Mouse (Mus musculus) liver, adult (tissue): ENCODE results near the gene Nt5dc3.

Experiments
- GATA4 ChIP-seq: IDR thresholded peaks from 2 replicates; pipeline ENCODE4 v1.6.1; 2014; ENCODE audit warnings: mild to moderate bottlenecking, low read length; ENCODE audit not compliant: insufficient replicate concordance

The Nt5dc3 gene

DNA sequence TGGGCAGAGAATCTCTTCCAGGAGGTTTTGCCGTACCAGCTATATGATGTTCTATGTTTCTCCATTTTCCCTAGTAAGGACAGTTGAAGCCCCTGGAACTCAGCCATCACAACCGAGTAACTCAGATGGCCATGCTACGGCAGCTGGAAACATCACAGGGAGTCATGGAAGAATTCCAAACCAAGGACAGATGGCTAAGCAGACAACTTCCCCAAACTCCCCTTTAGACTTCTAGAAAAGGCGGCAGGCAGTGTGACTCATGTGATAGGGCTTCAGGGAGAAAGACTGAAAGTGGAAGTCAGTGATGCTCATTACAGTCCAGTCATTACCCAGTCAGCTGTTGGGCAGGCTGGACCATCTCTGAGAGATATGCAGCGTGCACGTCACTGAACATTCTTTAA, 6.6 kb upstream of the Nt5dc3 start:
- no peak for TF ChIP-seq GATA4

DNA sequence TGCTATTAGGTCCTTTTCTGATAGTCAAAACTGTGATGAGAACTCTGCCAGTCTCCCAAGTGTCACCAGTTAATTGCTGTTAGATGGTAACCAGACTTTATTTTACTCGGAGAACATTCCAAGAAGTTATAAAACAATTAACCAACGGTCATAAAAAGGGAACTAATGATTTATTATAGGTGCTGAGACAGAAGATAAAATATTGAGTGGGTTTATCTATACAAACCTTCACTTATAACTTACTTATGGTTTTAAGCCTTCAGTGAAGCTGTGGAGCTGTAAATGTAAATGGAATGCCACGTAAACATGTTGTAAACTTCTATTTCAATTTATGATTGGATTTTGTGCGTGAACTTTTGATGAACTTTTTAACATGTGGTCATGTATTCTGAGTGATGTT, 5.4 kb upstream of the Nt5dc3 start:
- TF ChIP-seq GATA4: no peak

DNA sequence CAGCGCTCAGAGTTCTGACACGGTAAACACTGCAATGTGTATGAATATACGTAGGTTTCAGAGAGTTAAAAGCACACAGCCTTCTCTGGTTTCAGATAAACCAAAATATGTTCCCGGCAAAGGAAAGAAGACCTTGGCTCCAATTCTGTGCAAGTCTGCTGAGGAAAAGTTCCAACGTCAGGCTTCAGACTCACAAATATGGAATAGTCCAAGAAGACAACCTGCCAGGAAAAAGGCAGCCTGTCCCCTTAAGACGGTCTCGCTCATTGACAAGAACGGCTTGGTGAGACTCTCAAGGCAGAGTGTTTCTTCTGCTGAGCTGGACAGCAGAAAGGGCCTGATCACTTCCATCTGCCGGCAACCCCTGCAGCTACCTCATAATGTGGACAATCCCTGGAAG, 2.5 kb upstream of the Nt5dc3 start:
- no peak for TF ChIP-seq GATA4

DNA sequence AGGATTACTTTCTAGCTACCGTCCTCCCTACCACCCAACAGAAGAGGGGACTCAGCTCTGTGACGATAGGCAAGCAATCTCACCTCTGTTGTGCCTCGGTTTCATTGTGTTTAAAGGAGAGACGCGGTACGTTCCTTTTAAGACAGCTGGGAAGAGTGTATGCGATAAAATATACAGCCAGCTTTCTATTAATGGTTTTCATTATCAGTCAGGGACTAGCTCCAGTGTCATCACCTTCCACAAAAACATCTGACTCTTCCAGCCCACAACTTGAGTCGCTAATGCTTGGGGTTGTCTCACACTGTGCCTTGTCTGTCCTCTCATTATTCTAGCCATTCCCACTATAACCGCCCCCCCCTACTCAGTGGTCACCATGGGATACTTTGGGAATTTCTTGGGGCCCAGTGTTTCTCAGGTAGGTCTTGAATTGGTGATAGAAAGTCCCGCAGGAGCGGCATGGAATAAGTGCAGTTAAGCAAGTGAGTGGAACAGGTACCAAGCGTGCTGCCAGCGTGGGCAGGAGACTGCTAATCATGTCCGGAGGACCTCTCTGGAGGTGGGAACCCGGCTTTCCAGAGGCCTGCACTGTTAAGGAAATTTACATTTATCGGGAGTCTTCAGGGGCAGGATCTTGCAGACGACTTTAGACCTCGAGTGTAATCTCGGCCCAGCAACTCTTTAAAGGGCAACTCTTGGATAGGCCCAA, 1.0 kb upstream of the Nt5dc3 start:
- no peak for TF ChIP-seq GATA4

DNA sequence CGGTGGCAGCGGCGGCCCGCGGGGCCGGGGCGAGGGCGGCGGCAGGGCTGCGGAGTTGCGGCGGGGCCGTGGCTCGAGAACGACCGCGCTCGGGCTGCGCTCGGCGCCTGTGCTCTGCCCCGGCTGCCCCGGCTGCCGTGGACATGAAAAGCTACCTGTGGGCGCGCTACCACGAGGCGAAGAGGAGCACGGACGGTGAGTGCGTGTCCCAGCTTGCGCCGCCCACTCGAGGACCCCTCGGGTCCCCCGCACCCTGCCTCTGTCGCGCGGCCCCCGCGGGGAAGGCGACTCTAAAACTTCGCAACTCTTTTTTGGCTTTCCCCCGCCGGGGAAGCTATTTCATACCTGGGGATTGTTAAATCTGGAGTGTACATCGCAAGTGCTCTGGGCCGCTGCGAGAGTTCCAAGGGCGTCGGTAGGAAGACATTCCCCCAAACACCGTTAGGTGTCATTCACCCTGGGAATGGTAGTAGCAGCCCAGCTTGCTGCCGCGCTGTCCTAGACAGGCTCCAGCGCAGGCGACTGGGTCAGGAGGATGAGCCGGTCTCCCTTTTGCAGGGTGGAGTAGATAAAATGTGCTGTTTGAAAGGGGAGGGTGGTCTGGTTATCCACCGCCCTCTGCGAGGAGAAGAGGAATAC, 431 bp downstream of the Nt5dc3 start:
- no peak for TF ChIP-seq GATA4

DNA sequence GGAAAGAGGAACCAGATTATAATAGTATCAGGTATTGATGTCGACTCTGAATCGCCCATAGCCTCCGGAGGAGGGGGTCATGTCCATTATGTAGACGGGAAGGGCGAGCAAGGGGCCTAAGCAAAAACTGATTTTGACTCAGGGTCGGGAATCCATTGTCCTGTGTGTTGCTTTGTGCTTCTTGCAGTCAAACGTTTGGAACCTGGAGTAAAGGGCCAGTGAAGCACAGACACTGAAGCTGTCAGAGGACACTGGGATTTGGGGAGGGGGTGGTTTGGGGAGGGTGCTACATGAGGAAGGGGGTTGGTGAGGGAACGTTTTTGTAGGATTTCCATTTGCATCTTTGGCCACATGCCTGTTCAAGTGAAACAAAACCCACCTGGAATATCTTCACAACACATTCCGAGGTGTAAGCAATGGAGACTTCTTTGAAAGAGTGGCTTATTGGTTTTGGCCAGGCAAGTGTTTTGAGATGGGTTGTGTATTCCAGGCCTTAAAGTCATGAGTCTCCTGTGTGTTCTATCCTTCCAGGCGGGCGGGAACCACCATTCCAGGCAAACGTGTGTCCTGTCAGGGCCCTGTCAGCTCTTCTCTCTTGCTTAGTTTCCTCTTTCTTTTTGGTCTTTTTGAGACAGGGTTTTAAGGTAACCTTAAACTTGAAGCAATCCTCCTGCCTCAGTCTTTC, 1.2 kb downstream of the Nt5dc3 start:
- TF ChIP-seq GATA4: no peak

DNA sequence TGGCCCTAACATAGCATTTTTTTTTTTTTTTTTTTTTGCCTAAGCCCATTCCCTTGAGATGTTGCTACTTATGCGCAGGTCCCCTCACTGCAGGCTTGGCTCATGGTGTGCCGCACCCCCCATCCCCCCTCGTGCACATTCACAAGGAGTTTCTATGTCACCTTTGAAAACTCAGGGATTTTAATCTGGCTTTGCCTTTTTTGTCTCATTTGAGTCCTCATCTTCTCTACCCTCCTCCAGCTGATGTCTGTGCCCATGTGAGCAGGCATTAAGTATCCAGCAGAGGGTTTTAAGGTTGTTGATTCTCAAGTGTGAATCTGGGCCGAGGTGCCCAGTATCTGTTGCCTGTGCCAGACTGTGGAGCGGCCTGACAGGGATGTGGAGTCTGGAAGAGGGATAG, 2.8 kb downstream of the Nt5dc3 start:
- no peak for TF ChIP-seq GATA4

DNA sequence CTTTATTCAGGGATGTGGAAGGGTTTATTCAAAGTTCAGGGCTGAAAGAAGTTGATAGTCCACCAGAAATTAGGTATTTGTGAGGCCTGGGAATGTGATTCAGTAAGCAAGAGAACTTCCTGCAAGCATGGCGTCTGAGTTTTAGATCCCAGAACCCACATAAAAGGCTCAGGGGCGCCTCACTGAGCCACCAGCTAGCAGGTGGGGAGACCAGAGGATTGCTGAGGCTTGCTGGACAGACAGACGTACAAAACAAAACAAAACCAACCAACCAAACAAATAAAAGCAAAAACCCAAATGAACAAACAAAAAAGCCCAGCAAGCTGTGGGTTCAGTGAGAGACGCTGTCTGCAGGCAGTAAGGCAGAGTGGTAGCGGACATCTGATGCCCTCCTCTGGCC, 3.9 kb downstream of the Nt5dc3 start:
- no peak for TF ChIP-seq GATA4

DNA sequence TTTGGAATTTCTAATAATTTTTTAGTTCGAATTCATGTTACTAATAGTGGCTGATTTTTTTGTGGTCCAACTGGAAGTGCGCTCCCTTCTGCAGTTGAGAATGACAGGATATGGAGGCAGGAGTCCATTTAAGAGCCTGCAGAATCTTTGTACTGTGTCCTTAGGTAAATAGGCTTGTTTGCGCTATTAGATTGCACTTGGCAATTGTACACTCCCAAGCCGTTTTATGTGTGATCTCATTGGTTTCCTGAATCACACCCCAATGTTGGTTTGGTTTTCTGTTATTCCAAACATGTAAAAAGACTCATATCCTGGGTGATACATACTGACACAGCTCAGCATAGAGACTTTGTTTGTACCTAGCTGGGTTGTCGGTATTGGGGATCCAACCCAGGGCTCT, 4.8 kb downstream of the Nt5dc3 start:
- TF ChIP-seq GATA4: no peak

DNA sequence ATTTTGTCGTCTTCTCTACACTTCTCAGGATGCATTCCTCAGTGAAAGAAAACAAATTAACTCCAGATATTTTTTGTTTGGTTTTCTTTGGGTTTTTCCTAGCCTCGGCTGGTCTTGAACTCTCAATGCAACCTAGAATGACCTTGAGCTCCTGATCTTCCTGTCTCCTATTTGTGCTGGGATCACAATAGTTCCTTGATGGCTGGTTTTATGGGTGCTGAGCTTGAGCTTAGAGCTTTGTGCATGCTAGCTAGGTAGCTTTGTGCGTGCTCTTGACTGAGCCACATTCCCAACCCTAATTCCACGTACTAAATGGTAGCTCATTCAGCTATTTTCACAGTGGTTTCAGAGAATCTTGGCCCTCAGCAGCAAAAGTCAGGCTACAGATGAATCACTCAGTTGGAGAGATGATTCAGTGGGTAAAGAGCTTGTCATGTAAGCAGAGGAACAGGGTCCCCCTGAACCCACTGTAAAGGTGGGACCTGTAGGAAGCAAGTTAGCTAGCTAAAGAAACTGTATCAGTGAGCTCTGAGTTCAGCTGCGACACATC, 5.4 kb downstream of the Nt5dc3 start:
- no peak for TF ChIP-seq GATA4

DNA sequence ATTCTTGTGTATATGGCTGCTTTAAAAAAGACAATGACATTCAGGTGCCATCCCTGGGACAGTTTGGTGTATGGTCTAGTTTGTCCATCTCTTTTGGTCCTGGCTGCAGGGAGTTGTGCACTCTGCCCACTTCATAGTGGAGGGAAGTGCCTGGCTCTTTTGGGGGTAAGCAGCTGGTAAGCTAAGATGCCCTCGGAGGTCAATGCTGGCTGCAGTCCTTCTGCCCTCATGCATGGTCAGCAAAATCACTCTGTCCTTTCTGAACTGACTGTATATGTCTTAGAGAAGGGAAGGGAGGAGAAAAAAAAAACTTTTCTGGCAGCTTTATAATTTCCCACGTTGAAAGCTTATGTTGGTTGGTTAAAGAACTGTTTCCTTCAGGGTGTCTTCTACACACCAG, 6.6 kb downstream of the Nt5dc3 start:
- no peak for TF ChIP-seq GATA4

DNA sequence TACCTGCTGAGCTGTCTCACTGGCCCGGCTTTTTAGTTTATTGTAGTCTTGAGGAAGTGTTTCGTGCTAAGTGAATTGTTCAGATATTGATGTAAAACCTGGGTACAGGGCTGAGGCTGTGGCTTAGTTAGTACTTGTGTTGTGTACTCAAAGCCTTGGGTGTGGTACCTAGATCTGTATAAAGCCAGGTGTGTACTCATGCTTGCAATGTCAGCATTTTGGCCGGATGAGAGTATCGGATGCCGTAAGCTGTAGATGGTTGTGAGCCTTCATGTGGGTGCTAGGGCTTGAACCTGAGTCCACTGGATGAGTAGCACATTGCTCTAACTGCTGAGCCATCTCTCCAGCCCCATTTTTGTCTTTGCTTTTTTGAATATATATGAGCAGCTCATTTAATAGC, 7.3 kb downstream of the Nt5dc3 start:
- TF ChIP-seq GATA4: no peak

DNA sequence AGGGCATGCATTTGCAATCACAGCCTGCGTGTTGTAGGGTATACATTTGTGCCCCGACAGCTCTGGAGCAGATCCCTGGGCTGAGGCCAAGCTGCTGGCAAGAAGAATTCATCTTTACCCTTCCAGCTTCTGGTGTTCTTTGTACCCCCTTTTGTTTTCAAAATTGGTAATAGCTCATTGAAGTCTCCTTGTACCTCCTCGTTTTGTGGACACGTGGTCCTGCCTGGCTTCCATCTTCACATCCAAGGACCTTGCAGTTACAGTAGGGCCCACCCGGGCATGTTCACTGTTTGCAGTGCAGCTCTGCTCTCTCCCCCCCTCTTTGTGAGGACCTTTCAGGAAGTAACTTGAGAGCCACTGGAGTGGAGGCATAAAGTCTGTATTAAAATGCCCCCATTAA, 9.4 kb downstream of the Nt5dc3 start:
- no peak for TF ChIP-seq GATA4

DNA sequence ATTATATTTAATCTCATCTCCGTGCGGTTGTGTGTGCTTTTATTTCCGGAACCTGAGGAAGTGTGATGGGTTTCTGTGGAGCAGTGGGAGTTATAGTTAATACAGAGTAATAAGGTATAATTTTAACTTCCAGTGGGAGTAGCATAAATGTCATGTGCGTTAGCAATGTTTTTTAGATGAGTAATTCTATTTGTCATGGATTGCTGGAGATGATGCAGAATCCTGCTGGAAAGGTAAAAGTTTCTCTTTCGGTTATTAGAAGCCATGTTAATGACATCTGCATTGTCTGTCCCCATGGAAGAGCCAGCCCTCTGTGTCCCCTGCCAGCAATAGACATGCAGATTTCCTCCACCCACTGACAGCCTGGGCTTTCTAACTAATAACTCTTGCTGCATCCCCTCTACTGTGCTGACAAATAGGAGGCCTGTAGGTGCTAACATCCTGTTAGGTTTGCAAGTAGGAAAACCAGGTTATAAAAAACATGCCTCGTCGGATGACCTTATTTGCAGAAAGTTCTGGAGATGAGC, 10.4 kb downstream of the Nt5dc3 start:
- TF ChIP-seq GATA4: no peak

DNA sequence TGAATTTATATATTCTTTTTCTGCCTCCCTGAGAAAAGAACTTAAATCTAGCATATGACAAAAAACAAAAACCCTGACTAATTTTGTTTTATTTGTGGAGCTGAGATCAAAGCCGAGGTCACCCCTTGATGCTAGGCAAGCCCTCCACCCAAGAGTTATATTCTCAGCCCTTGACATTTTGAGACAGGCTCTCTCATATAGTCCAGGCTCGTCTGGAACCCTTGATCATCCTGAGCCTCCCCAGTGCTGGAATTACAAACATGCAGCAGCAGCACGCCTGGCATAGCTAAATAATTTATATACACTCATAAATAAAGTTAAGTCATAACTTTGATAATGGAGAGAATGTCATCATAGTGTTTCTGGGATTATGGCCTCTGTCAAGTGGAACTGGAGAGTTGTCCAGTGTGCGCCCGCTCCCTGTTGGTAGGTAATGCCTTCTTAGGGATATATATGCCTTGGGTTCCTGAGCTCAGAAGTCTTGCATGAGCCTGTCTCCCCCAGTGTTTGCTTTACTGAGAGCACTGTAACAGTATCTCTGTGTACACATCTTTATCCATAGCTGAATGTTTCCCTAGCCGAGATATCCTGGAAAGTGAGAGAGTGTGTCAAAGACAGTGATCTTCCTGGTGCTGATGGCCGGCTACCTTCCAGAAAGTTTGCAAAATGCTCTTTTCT, 12.8 kb downstream of the Nt5dc3 start:
- no peak for TF ChIP-seq GATA4
